Mouse (Mus musculus) testis, adult 2 months (tissue): ENCODE data around the gene Col11a2.

Experiments
- CTCF ChIP-seq: fragments of 200-500 bp; IDR thresholded peaks from 2 replicates; pipeline ENCODE4 v1.5.1; 2012; ENCODE audit warnings: low read depth, mild to moderate bottlenecking, inconsistent platforms, low read length, moderate library complexity; ENCODE audit not compliant: control insufficient read depth, insufficient read depth, insufficient replicate concordance
- POLR2A ChIP-seq: fragments of 200-500 bp; IDR thresholded peaks from 2 replicates; pipeline ENCODE4 v1.6.1; 2012; ENCODE audit warnings: low read depth, mild to moderate bottlenecking, inconsistent platforms, low read length, moderate library complexity; ENCODE audit not compliant: control insufficient read depth

DNA sequence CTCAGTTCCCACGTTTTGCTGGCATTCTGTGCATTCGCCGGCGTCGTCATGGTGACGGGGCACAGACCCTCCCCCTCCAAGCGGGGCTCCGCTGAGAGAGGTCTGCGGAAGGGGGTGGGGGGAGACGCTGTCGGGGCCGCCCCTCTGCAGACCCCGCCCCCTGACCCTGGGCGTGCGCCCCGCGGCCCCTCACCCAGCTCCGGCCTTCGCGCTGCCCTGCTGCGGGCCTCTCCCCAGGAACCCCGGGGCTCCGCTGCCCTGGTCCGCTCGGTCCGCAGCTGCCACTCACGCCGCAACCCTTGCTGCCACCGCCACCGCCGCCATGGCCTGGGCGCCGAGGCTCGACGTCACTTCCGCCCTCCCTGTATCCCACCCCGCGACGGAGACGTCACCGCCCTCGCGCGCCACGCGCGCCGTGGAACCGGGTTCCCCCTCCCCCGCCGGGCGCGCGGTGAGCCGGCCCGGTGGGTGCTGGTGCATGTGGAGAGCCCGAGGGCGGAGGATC is 14.9 kb upstream of the Col11a2 start, which contains the start of gene Ring1:
- peak; percentile 78; the same call in 1 of the 2 replicates for TF ChIP-seq POLR2A
- TF ChIP-seq CTCF, result no peak
